Mouse (Mus musculus) testis, adult 2 months (tissue): ENCODE results near the gene Pcsk5.

Source experiments
- CTCF ChIP-seq: fragments of 200-500 bp; IDR thresholded peaks from 2 replicates; pipeline ENCODE4 v1.5.1; 2012; ENCODE audit warnings: low read depth, mild to moderate bottlenecking, inconsistent platforms, low read length, moderate library complexity; ENCODE audit not compliant: control insufficient read depth, insufficient read depth, insufficient replicate concordance
- POLR2A ChIP-seq: fragments of 200-500 bp; IDR thresholded peaks from 2 replicates; pipeline ENCODE4 v1.6.1; 2012; ENCODE audit warnings: low read depth, mild to moderate bottlenecking, inconsistent platforms, low read length, moderate library complexity; ENCODE audit not compliant: control insufficient read depth

DNA sequence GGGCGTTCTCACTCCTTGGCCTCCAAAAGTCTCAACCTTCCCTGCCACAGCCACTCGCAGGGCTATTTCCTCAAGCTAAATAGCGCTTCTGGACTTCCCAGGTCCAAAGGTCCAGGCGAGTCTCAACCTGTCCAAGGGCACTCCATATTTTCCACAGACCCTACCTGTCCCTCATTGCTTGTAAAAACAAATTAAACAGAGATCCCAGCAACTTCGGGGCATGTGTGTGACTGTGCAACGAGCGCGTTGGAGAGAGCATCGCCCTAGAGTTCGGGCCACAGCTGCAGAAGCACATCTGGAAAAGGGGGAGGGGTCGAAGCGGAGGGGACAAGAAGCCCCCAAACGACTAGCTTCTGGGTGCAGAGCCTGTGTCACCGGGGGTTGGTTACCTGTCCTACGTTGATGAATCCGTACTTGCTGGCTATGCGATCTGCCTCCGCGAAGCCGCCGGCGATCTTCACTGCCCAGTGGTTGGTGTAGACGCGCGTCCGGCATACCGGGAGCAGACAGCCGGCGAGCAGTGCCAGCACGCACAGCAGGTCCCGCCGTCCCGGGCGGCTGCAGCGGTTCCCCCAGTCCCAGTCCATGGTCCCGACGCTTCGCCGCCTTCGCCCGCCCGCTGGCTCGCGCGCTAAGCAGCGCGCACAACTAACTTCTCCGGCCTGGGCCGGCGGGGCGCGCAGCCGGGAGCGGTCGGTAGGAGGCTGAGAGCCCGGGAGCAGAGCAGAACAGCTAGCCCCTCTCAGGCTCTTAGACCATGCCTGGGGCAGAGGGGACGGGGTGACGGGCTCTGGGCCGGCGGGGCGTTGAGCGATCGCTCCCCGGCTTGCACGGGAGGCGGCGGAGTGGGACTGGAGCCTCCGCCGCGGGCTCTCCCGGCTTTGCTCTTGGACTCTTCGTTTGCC, 614 bp downstream of the Pcsk5 start:
- no peak for TF ChIP-seq CTCF
- TF ChIP-seq POLR2A, result no peak
